Mouse (Mus musculus): ENCODE measurements around the gene Nupl1.
A peak's percentile ranks its signal among the peaks of the same experiment; 100 is the strongest.

Gene Nupl1

DNA sequence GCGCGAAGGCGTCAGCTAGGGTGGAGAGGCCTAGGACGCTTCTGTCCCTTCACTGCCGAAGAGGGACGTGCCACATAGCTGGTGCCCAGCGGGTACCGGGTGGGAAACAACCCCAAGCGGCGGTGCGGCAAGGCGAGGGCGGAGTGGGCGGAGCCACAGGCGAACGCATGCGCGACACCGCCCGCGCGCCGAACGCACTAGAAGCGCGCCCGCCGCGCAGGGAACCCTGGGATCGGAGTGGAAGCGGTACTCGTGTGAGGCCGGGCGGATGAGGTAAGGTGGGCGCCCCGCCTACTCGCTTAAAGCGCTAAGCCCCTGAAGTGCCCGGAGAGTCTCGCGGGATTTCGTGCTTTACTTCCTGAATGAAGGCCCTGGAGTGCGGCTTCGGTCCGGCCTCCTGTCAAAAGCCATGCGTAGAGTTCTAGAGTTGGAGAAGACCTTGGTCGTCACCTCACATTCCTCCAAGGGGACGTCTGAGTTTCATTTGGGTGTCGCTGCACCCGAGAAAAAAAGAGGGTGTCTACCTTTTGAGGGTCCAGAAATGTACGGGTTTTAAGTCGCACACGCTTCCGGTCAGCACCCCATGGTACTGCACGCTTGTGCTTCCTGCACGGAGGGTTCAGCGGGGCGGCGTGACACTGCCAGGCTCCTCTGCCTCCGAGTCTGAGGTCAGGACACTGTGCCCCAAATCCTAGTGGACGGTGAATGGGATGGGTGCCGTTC is at the start of gene Nupl1, which contains the start of gene Gm49336:
Nupl1 (minus strand) TSS at position 151 of the 723 bp plus-strand sequence.
Gm49336 (minus strand) TSS at position 227 of the 723 bp plus-strand sequence.
- peak; percentile 97 to 99 for DNase-seq

DNA sequence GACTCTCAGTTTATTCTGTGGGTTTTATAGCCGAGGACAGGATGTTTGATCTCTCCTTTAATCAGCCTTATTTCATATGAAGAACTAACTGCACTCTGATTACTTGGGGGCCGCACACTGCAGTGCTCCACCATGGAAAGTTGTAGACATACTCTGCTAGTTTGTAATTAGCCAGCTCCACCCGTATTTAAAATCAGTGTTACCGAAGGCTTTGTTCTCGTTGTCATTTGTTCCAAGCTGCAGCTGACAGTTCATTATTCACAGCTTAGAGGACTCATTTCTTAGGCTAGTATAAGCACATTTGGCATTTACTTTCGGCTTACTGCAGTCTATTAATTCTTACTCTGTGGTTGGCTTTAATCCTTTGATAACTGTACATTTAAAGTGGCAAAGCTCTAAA is 49.8 kb upstream of the Nupl1 start:
- no peak for DNase-seq

DNA sequence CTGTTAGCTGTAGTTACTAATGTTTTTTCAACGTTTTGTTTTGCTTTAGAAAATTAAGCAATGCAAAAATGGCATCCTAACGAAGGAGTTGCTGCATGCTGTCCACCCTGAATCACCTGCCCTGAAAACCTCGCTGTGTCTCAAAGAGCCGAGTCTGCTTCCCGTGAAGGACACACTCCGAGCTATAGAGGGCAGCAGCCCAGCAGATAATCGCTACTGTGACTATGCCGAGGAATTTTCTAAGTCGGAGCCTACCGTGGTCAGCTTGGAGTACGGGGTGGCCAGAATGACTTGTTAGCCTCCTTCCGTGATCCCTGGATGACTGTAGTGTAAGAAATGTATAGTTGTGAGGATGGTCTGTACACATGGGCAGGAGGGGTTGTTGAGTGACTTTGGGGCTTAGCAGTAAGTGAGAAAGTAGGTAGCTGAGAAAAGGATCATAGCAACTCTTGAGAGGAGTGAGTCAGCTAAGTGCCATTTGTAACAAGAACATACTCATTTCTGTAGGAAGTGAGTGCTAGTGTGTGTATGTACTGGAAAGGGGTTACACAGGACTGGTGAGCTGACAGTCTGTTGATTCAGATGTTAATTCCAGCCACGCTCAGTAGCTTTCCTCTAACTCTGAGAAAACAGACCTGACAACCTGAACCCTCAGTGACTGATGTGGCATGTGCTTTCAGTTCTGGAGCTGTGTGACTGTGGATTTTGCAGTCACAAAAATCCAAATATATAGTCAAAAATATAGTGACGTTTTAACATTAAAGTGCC is 49.2 kb upstream of the Nupl1 start:
- peak; percentile 50 to 63 for DNase-seq

DNA sequence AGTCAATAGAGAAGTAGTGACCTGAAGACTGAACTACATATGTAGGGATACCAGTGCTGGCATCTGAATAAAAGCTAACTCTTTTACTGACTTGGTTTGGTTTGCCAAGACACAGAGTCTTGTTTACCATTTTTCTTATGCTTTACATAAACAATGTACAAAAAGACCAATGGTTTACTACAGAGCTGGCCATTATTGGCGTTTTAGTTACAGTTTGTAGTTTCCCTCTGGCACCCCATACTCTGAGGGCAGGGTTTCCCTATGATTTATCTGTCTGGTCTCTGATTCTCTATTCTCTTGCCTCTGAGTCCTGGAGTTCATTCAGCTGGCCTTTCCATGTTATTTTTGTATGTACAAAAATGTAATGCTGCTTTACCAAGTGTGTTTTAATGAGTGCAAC is 44.3 kb upstream of the Nupl1 start:
- DNase-seq, result no peak

DNA sequence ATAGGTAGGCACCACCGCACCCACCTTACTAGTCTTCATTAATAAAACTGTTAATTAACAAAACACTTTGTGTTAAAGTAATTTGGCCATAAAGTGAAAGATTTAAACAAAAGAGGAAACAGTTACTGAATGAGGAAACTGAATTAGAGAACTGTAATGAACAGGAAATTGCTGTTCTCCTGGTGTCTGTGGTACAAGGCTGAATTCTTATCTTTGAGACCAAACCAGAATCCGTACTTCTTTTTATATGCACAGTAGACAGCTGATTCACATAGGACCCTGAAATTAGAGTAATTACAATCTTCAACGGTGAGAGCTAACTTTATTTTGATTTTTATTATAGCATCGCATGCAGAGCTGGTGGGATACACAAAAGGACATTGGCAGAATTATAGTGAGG is 39.1 kb upstream of the Nupl1 start:
- no peak for DNase-seq

DNA sequence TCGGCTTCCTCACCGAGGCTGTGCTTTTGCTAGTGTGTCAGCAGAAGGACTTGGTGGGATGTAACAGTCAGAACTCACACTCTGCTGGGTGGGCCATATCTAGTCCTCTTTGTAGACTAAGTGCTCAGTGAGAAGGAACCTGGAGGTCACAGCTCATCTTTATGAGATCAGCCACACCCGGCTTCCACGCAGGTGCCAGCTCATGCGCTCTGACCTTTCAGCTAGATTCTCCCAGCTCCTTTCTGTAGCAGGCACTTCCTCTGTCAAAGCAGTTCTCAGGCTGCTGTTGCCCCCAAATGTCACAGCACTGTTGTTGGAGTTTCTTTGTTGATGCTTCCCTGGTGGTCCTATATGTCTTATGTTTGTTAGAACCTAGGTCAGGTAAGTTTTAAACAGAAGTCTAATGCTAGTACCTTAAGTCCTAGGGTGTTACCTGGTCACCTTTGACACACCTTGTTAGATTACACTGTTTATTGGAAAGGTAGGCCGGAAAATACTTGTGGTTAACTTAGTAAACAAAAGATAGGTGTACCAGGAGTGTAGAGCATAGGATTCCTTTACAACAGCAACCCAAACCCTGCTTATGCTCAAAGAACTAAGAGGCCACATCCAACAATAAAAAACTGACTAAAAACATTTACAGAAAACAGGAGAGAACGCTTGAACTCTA is 35.1 kb upstream of the Nupl1 start:
- no peak for DNase-seq

DNA sequence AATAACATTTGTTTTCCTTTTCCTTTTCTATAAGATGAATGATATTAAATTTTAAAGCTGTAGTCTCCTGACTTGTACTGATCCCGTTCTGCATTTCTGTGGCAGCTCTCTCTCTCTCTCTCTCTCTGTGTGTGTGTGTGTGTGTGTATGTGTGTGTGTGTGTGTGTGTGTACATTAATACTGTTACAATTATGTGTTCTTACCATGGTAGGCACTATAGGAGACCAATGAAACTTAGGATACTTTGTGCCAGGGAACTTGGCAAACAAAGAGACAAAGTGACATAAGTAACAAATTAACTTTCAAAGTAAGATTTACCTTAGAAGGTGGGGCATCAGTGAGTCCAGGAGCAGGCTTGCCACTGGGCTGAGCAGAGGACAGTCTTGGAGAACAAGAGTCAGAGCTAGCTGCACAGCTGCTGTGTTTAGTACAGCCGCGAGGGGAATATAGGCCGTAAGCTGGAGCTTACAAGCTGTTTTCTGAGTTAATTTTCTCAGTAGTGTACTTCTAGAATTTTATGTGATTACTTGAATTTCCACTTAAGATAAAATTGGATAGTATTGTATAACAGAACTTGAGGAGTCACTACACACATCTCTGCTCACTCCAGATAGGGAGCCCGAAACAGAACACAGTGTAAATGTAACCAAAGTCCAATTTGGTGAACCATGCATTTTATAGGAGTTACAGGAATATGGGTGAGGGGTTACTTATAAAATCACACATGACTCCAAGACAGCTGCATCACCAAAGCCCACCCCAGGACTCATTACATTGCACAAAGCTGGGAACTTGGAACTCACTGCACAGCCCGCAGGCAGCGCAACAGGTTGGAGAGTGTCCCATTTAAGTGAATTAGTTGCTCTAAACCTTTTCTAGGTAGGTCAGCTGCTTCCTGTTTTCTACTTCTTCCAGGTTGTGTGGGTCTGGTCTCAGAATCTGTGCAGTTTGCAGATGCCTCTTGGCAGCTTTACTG is 24.4 kb upstream of the Nupl1 start:
- no peak for DNase-seq

DNA sequence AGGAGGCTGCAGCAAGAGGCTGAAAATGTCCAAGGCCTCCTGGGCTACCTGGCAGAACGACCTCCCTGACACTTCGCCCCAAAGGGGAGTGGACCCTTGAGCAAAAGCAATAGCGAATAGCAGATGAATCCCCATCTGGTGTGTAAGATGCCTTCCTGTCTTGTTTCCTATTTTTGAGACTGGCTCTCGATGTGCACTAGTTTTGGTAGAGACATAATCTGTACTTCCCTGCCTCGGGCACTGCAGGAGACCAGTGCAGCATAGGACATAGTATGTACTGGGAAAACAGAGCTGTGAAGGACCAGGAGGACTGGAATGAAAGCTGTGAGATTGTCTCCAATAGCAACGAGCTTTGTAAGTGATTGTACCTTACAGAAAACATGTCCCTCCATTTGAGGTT is 22.1 kb upstream of the Nupl1 start:
- no peak for DNase-seq

DNA sequence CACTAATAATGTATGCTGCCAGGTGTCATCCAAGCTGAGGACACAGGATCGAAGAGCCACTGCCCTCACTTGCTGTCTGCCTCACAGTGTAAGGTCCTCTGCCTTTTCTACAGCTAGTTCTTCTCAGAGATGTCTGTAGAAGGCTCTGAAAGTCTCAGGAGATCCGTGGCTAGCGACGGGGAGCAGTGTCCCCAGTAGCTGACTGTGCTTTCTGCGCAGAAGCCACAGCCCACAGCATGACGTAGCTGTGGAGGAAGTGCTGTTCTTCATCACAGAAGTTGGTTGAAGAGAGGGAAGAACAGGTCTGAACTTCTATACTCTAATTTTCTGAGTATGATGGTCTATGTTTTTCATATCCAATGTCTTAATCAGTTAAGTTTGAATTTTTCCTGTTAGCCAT is 18.1 kb upstream of the Nupl1 start:
- DNase-seq, result no peak

DNA sequence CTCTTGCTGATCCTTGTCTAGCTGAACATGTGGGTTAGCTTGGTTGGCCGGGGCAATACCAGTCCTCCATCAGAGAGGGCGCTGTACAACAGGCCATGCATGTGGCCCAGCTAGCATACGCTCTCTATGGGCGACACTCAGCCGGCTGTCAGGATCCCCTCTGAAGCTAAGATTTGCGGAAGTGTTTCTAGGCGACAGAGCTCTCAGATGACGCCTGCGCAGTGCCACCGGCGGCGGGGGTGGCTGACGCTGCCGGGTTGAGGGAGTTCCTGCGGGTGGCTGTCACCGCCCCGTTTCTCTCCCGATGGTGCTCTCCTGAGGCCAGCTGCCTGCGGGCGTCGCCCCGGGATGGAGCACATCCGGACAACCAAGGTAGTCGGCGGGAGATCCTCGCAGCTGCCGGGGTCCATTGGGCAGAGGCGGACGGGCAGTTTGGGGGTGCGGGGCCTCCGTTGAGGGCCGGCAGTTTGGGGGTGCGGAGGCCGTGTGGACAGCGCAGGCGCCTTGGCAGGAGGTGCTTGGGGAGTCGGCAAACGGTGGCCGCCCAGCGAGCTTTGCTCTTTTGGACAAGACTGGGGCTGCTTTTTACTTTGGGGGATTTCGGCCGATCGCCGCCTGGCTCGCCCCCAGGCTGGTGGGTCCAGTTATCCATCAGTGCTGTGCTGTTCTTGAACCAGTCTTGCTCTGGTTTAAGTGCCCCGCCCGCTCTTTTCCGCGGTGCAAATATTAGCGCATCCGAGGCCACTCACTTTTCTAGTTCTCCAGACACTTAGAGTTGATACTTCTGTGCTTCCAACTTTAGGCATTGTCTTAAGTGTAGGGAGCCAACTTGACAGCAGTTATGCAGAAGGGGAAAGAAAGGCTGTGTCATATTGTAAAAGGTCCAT is 14.0 kb upstream of the Nupl1 start, which contains the start of gene Mtmr6:
Mtmr6 (plus strand) TSS at position 239 of the 887 bp plus-strand sequence.
- DNase-seq, result peak; percentile 92 to 95

DNA sequence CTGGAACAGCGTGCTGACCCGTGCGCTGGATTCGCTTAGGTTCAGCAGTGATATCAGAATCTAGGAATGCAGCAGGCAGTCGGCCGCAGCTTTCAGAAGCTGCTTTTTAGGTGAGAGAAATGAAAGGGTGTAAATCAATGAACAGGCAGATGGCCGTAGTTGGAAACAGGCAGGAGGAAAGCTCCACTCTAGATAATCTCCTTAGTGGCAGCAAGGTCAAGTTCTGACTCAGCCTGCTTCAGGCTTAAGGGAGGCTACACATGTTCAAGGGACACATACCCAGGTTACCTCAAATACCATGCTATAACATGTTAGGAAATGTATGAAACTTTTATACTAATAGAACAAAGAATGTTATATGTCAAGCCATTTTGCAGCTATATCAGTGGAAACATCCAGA is 11.1 kb upstream of the Nupl1 start:
- no peak for DNase-seq

DNA sequence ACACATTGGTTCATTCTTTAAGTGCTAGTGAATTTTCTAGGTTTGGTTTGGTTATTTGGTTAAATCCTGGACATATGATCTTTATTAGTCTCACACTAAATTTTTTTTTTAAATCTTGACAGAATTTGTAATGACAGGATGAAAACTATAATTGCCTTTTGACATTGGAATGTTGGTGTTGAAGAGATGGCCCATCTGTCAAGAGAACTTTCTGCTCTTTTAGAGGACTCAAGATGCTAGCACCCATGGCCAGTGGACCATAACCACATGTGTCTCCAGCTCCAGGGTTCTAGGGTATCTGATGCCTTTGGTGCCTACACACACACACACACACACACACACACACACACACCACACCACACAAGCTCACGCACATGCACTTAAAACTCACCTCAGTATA is 6.6 kb upstream of the Nupl1 start:
- no peak for DNase-seq

DNA sequence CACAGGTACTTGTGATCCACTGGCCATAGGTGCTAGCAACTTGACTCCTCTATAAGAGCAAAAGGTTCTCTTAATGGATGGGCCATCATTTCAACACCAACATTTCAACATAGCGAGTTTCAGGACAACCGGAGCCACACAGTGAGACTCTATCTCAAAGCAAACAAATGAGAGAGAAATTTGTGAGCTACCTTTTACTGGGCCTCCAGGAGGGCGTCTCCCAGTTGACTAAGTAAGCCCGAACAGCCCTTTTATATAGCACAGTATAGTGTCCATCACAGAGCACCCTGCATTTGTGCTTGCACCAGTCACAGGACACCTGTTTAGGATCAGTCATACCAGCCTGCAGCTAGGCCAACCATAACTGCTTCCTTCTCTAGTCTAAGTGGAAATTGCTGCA is 5.9 kb upstream of the Nupl1 start:
- DNase-seq, result no peak

DNA sequence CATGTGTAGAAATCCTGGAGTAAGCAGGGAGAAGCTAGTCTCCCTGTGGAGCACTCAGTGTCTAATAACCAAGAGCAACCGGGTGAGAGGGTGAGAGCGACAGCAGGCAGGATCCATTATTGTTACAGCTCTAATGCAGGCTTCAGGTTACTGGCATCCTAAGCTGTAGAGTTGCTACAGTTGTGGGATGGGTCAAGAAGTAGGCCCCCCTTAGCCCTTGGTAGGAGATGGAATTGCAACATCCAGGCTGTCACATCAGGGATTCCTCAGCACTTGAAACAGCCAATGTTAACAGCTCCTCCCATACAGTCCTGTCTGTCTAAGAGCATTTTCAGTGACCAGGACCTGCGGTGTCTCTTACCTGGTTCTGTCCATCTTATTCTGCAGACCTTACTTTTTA is 5.1 kb upstream of the Nupl1 start:
- no peak for DNase-seq

DNA sequence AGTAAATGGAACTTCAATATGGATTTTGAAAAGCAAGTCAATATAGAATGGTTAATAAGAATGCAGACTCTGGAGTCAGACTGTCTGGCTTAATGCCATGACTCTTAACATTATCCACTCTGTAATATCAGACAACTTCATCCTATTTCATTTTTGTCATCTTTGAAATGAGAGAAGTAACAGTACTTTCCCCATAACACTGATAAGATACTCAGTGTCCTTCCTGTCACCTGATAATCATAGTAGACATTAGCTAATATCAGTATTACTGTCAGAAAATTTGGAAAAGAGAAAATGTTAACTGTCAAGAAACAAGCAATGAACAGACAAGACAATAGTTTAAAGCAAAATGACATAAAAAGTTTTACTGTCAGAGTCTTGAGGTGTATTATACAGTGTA is 3.5 kb upstream of the Nupl1 start:
- DNase-seq, result no peak

DNA sequence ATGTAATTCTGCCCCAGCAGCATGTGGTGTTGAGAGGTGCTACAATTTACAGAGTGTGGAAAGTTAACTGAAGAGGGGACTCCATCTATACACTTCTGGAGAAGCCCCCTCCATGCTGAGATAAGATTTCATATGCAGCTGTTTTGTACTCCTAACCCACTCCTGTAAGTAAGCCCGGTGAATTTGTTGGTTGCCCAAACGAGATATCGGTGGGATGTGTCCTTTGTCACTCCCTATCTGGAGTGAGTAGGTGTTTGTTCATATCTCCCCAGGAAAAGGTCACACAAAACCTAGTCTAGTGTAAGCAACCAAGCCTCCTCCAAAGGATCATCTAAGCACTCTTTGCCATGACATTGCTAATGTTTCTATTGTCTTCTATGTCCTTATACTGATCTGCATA is 2.2 kb upstream of the Nupl1 start:
- no peak for DNase-seq

DNA sequence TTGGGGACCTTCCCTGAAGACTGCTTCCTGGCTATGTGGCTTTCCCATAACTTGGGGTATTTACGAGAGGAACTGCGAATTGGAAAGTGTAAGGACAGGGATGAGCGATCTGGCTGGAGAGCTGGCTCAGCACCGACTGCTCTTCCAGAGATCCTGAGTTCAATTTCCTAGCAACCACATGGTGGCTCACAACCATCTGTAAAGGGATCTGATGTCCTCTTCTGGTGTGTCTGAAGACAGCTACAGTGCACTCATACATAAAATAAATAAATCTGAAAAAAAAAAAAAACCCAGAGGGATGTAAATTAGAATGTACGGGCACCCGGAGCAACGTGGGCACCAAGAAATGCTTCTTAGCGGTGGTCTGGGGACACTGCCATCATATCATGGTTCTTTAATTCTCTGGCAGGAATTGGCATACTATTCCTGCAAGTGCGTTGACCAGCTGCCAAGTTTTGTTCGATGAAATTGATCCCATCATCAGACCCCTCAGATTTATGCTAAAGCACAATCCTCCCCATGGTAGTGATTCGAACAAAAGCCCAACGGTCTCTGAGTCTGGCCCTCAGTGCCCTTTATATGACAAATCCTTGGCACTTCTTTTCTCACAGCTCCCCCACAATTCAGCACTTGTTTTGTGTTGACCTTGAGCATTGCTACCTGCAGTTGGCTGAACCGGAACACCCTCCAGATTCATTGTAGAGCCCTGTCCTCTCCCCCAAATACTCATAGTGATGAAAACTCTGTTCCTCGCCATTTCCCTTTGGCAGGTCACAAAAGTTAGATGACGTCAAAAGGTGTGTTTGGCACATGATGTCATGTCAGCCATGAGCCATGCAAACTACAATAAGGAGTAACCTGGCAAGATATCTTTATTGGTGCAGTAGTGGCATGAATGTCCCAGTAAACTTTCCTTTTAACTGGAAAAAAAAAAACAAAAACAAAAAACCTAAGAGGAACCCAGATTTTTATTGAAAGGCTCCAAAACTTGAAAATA is 1.1 kb upstream of the Nupl1 start:
- peak; percentile 39 to 56 for DNase-seq

DNA sequence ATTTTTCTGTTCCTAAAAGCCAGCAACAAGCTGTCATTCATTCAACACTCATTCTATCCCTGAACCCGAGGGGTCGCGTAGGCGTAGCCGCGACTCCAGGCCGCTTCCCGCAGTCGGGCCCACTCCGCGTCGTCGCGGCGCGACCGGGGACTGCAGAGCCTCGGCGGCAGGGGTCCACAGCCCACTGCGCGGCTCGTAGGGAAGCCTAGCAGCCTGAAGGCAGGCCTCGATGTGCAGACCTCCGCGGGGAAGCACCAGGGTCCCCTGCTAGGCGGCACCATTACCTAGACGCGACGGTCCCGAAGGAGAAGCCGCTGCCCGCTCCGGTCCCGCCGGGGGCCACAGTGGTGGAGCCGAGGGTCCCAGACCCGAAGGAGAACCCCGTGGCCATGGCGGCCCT is 352 bp downstream of the Nupl1 start:
- DNase-seq, result no peak

DNA sequence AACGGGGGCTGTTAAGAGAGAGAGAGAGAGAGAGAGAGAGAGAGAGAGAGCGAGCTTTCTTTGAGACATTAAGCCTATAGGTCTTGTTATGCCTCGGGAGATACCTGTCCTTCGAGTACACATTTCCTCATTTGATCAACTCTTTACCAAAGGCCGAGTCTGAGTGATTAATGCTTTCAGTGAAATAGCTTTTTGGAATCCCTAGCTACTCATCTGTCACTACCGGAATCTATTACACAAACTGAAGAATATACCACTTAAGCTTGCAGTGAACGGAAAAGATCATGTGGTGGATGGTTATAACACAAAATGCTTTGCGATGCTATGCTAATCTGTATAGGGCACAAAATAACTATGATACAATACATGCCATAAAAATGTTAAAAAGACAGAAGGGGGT is 865 bp downstream of the Nupl1 start:
- DNase-seq, result no peak

DNA sequence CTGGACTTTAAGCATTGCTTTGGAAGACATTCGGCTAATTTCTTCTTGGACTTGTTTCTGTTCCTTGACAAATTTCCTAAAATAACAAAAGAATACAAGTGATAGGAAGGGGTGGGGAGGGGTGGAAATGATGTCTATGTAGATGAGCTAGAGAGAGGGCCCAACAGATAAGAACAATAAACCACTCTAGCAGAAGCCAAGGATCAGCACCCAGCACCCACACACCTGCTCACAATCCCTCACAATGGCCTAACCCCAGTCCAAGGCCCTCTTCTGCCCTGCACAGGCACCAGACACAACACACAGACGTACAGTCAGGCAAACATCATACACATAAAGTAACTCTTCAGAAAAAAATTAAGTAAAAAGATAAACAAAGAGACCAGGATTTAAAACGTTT is 12.7 kb downstream of the Nupl1 start:
- DNase-seq, result no peak

All from cerebellum, postnatal 25 days (tissue).